ENCODE assay signal across 27 mouse cellular contexts in the genomic region with DNA sequence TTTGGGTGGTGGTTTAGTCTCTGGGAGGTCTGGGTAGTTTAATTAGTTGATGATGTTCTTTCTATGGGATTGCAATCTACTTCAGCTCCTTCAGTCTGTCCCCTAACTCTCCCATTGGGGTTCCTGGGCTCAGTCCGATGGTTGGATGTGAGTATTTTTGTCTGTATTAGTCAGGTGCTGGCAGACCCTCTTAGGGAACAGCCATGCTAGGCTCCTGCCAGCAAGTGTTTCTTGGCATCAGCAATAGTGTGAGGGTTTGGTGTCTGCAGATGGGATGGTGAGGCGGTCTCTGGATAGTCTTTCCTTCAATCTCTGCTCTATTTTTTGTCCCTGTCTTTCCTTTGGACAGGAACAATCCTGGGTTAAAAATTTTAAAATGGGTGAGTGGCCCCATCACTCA. TPM values are rescaled to one million over a fixed set of nuclear protein-coding genes. Genes with fewer than 3 reads are reported as not detected.
"Had no signal": no experiment of that assay in that cellular context is flagged by ENCODE, and none has a peak within 500 bp of the region (broad histone marks: within the 10 kb centered on the region; RNA-seq: fewer than 3 reads in every experiment).

No protein-coding gene starts in this region.

- H3K4me1 ChIP-seq: limb, embryonic 10.5 days; limb, embryonic 13.5 days; midbrain, embryonic 13.5 days had no signal

- DNase-seq: kidney, postnatal 14 days; kidney, postnatal 4 days; liver; lung, adult 18-20 months; lung, postnatal 10 days; lung, postnatal 36 days; thymus, adult 2 months; thymus, postnatal 14 days; thymus, postnatal 4 days had no signal

- H3K36me3 ChIP-seq: limb, embryonic 10.5 days; limb, embryonic 13.5 days; liver, embryonic 12.5 days; liver, embryonic 15.5 days; lung, embryonic 15.5 days; midbrain, embryonic 10.5 days; midbrain, embryonic 13.5 days had no signal

- H3K9ac ChIP-seq: limb, embryonic 13.5 days; liver, embryonic 12.5 days; liver, embryonic 15.5 days; lung, embryonic 15.5 days; midbrain, embryonic 13.5 days had no signal

- H3K9me3 ChIP-seq: limb, embryonic 10.5 days; limb, embryonic 13.5 days; liver, embryonic 12.5 days; liver, embryonic 15.5 days; lung, embryonic 15.5 days; megakaryocyte, embryonic 14.5 days; midbrain, embryonic 10.5 days; midbrain, embryonic 13.5 days had no signal

- H3K4me3 ChIP-seq: limb, embryonic 10.5 days; limb, embryonic 13.5 days; liver, embryonic 12.5 days; liver, embryonic 15.5 days; lung, embryonic 15.5 days; megakaryocyte, embryonic 14.5 days; midbrain, embryonic 10.5 days; midbrain, embryonic 13.5 days had no signal

- H3K4me2 ChIP-seq: limb, embryonic 13.5 days; liver, embryonic 12.5 days; liver, embryonic 15.5 days; lung, embryonic 15.5 days; midbrain, embryonic 13.5 days had no signal

- ATAC-seq: liver, embryonic 12.5 days; midbrain, embryonic 13.5 days had no signal

- H3K27ac ChIP-seq: limb, embryonic 10.5 days; limb, embryonic 13.5 days; liver, embryonic 12.5 days; liver, embryonic 15.5 days; lung, embryonic 15.5 days; midbrain, embryonic 10.5 days; midbrain, embryonic 13.5 days had no signal

- H3K27me3 ChIP-seq: limb, embryonic 13.5 days; liver, embryonic 12.5 days; lung, embryonic 15.5 days; midbrain, embryonic 13.5 days had no signal

RNA-seq across cellular contexts. Expression of gene Tmem139, which starts 8.7 kb away (rescaled TPM):
- total RNA-seq: layer of hippocampus, adult 18-20 months; layer of hippocampus, postnatal 14 days; left cerebral cortex, adult 8-10 months; left cerebral cortex, postnatal 14 days; midbrain, postnatal 0 days had no signal
- polyA plus RNA-seq: liver, embryonic 12.5 days; midbrain, embryonic 13.5 days; spleen, adult 2 months had no signal

RNA-seq across cellular contexts. Expression of gene Clcn1, which starts 33.4 kb away (rescaled TPM):
- polyA plus RNA-seq: liver, embryonic 12.5 days had no signal

RNA-seq across cellular contexts. Expression of gene Tas2r144, which starts 38.0 kb away (rescaled TPM):
- total RNA-seq: layer of hippocampus, adult 18-20 months; layer of hippocampus, postnatal 14 days; left cerebral cortex, adult 8-10 months; left cerebral cortex, postnatal 14 days; midbrain, postnatal 0 days had no signal
- polyA plus RNA-seq: limb, embryonic 10.5 days; limb, embryonic 13.5 days; liver, embryonic 12.5 days; liver, embryonic 15.5 days; lung, embryonic 15.5 days; midbrain, embryonic 10.5 days; midbrain, embryonic 13.5 days; midbrain, postnatal 0 days; neural tube, embryonic 11.5 days; neural tube, embryonic 14.5 days; small intestine, adult 2 months; spleen, adult 2 months; stomach, embryonic 16.5 days; thymus, adult 2 months had no signal
